ENCODE assay signal across 29 mouse cellular contexts in the genomic region with DNA sequence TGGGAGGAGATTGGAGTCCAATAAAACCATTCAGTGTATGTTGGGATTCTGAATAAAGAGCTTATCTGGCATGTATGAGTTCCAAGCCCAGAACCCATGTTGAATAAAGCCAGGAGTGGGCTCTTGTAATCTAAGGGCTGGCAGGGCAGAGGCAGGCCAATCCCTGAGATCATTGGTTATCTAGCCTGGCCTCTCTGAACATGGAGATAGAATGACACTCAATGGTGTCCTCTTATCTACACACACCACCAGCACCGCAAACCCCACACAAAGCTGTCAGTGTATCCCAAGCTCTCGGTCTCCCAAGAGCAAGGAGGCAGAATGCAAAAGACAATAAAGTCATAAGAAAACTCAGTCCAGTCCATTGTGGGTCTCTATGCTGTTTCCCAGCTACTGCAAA.
DNase-seq lines count a peak whose midpoint lies in the region; ATAC-seq and TF ChIP-seq lines count a peak whose summit lies in the region.
"Had no signal": no experiment of that assay in that cellular context is flagged by ENCODE, and none has a peak within 500 bp of the region (broad histone marks: within the 10 kb centered on the region; RNA-seq: fewer than 3 reads in every experiment).

No protein-coding gene starts in this region.

- no peaks in the 10 kb centered on the region for H3K27me3 ChIP-seq in limb, embryonic 11.5 days (ENCODE audit: control insufficient read depth, insufficient read depth, low read length)
- no peaks in the 10 kb centered on the region; the same call in 1 of the 2 replicates for H3K27me3 ChIP-seq in limb, embryonic 10.5 days (ENCODE audit: low read depth, poor library complexity, severe bottlenecking)
- H3K27me3 ChIP-seq in liver, embryonic 11.5 days (replicated peaks; ENCODE audit: control insufficient read depth, insufficient read depth, low read length) = no peaks in the 10 kb centered on the region
- no peaks in the 10 kb centered on the region for H3K27me3 ChIP-seq in liver, embryonic 16.5 days (ENCODE audit: control insufficient read depth, insufficient read depth, low read depth, low read length)
- H3K27me3 ChIP-seq in stomach, postnatal 0 days (ENCODE audit: control insufficient read depth, insufficient read depth, low read length) = no peaks in the 10 kb centered on the region
- H3K27me3 ChIP-seq: embryonic facial prominence, embryonic 13.5 days; forebrain, embryonic 15.5 days; heart, embryonic 12.5 days; limb, embryonic 13.5 days; midbrain, embryonic 13.5 days; neural tube, embryonic 13.5 days had no signal

- H3K9me3 ChIP-seq in limb, embryonic 11.5 days (ENCODE audit: control insufficient read depth, low read length) = no peaks in the 10 kb centered on the region
- H3K9me3 ChIP-seq in limb, embryonic 10.5 days (replicated peaks) = no peaks in the 10 kb centered on the region
- no peaks in the 10 kb centered on the region for H3K9me3 ChIP-seq in liver, embryonic 11.5 days (ENCODE audit: control insufficient read depth, low read length)
- no peaks in the 10 kb centered on the region for H3K9me3 ChIP-seq in liver, embryonic 16.5 days (replicated peaks; ENCODE audit: control insufficient read depth, low read length)
- no peaks in the 10 kb centered on the region for H3K9me3 ChIP-seq in stomach, postnatal 0 days (ENCODE audit: control insufficient read depth, low read length)
- H3K9me3 ChIP-seq: embryonic facial prominence, embryonic 13.5 days; forebrain, embryonic 10.5 days; forebrain, embryonic 15.5 days; G1E; heart, embryonic 12.5 days; hindbrain, embryonic 10.5 days; limb, embryonic 13.5 days; midbrain, embryonic 13.5 days; neural tube, embryonic 13.5 days had no signal

- no peak for TF ChIP-seq CTCF in stomach, postnatal 0 days (IDR thresholded peaks at IDR 0.05; ENCODE audit: low read depth)

- no peak overlapping the region for H3K27ac ChIP-seq in limb, embryonic 11.5 days (replicated peaks; ENCODE audit: low read depth, low read length)
- H3K27ac ChIP-seq in limb, embryonic 10.5 days = no peak overlapping the region
- H3K27ac ChIP-seq in liver, embryonic 11.5 days (ENCODE audit: low read depth, low read length) = no peak overlapping the region
- H3K27ac ChIP-seq in liver, embryonic 16.5 days (ENCODE audit: low read length) = no peak overlapping the region
- H3K27ac ChIP-seq in stomach, postnatal 0 days (replicated peaks) = no peak overlapping the region
- H3K27ac ChIP-seq: embryonic facial prominence, embryonic 13.5 days; forebrain, embryonic 10.5 days; forebrain, embryonic 15.5 days; hindbrain, embryonic 10.5 days; kidney, postnatal 0 days; limb, embryonic 13.5 days; midbrain, embryonic 13.5 days; neural tube, embryonic 13.5 days had no signal

- DNase-seq in limb, embryonic 11.5 days (ENCODE audit: low spot score) = peak; percentile 14
- no peak for DNase-seq in limb, embryonic 10.5 days (ENCODE audit: low spot score)
- no peak for DNase-seq in liver, embryonic 11.5 days (ENCODE audit: low spot score)
- peak; percentile 5 for DNase-seq in stomach, postnatal 0 days (ENCODE audit: low spot score)
- no peak for DNase-seq in lung, postnatal 36 days
- no peak for DNase-seq in cerebellum, adult 9-10 months
- DNase-seq in heart, postnatal 36 days = no peak
- DNase-seq: adrenal gland, postnatal 25 days; cerebellum, adult 9-11 months; gastrocnemius, postnatal 25 days; heart, adult 18-20 months; kidney, adult 8-10 months; kidney, postnatal 4 days; layer of hippocampus, postnatal 36 days; lung, adult 2 months; lung, postnatal 10 days; thymus, adult 18-20 months had no signal

- no peak overlapping the region for H3K9ac ChIP-seq in limb, embryonic 11.5 days (ENCODE audit: low read length)
- H3K9ac ChIP-seq in liver, embryonic 11.5 days (ENCODE audit: low read depth, low read length) = no peak overlapping the region
- H3K9ac ChIP-seq in liver, embryonic 16.5 days (ENCODE audit: low read depth, low read length) = no peak overlapping the region
- H3K9ac ChIP-seq in stomach, postnatal 0 days (ENCODE audit: low read length) = no peak overlapping the region
- H3K9ac ChIP-seq: embryonic facial prominence, embryonic 13.5 days; forebrain, embryonic 15.5 days; heart, embryonic 12.5 days; limb, embryonic 13.5 days; midbrain, embryonic 13.5 days; neural tube, embryonic 13.5 days had no signal

- no peak for ATAC-seq in limb, embryonic 11.5 days (ENCODE audit: insufficient number of reproducible peaks, low FRiP score, low TSS enrichment, low read depth)
- ATAC-seq in liver, embryonic 11.5 days (replicated peaks; ENCODE audit: low FRiP score) = peak; percentile 99
- ATAC-seq in liver, embryonic 16.5 days (ENCODE audit: low read depth) = peak; percentile 98
- no peak for ATAC-seq in stomach, postnatal 0 days (ENCODE audit: low FRiP score, low TSS enrichment)
- ATAC-seq: forebrain, embryonic 15.5 days; hindbrain, embryonic 16.5 days; midbrain, embryonic 13.5 days had no signal

- H3K4me1 ChIP-seq in limb, embryonic 11.5 days (ENCODE audit: control insufficient read depth, insufficient read depth, low read length) = no peaks in the 10 kb centered on the region
- no peaks in the 10 kb centered on the region for H3K4me1 ChIP-seq in limb, embryonic 10.5 days
- H3K4me1 ChIP-seq in liver, embryonic 11.5 days (replicated peaks; ENCODE audit: control insufficient read depth, insufficient read depth, low read length) = peaks cover 5% of the 10 kb centered on the region
- peaks cover 6% of the 10 kb centered on the region; the same call in 1 of the 2 replicates for H3K4me1 ChIP-seq in liver, embryonic 16.5 days (ENCODE audit: control insufficient read depth, low read depth, low read length)
- no peaks in the 10 kb centered on the region for H3K4me1 ChIP-seq in stomach, postnatal 0 days (replicated peaks; ENCODE audit: control insufficient read depth, insufficient read depth)
- H3K4me1 ChIP-seq: embryonic facial prominence, embryonic 13.5 days; forebrain, embryonic 10.5 days; forebrain, embryonic 15.5 days; heart, embryonic 12.5 days; hindbrain, embryonic 10.5 days; limb, embryonic 13.5 days; midbrain, embryonic 13.5 days; neural tube, embryonic 13.5 days had no signal

- WGBS in limb, embryonic 11.5 days = 86% methylated on average over 2 of the region's 2 CpGs
- 90% methylated on average over 2 of the region's 2 CpGs for WGBS in limb, embryonic 10.5 days
- 41% methylated on average over 2 of the region's 2 CpGs for WGBS in liver, embryonic 11.5 days
- WGBS in liver, embryonic 16.5 days (ENCODE audit: insufficient replicate concordance) = 20% methylated on average over 2 of the region's 2 CpGs
- 90% methylated on average over 2 of the region's 2 CpGs for WGBS in stomach, postnatal 0 days

- no peak for TF ChIP-seq EP300 in stomach, postnatal 0 days (optimal IDR thresholded peaks at IDR 0.05)

- no peak overlapping the region for H3K4me2 ChIP-seq in limb, embryonic 11.5 days (ENCODE audit: low read depth, severe bottlenecking)
- no peak overlapping the region for H3K4me2 ChIP-seq in liver, embryonic 11.5 days
- H3K4me2 ChIP-seq in liver, embryonic 16.5 days (ENCODE audit: low read depth, low read length) = no peak overlapping the region
- no peak overlapping the region for H3K4me2 ChIP-seq in stomach, postnatal 0 days (replicated peaks; ENCODE audit: low read depth)
- H3K4me2 ChIP-seq: embryonic facial prominence, embryonic 13.5 days; forebrain, embryonic 15.5 days; heart, embryonic 12.5 days; limb, embryonic 13.5 days; midbrain, embryonic 13.5 days; neural tube, embryonic 13.5 days had no signal

- H3K36me3 ChIP-seq in limb, embryonic 11.5 days (ENCODE audit: control insufficient read depth, insufficient read depth, low read length) = no peaks in the 10 kb centered on the region
- H3K36me3 ChIP-seq in limb, embryonic 10.5 days = no peaks in the 10 kb centered on the region
- no peaks in the 10 kb centered on the region for H3K36me3 ChIP-seq in liver, embryonic 11.5 days (ENCODE audit: control insufficient read depth, insufficient read depth, low read length)
- no peaks in the 10 kb centered on the region for H3K36me3 ChIP-seq in liver, embryonic 16.5 days (ENCODE audit: control insufficient read depth, insufficient read depth)
- no peaks in the 10 kb centered on the region for H3K36me3 ChIP-seq in stomach, postnatal 0 days (ENCODE audit: control insufficient read depth, insufficient read depth, low read length)
- H3K36me3 ChIP-seq: embryonic facial prominence, embryonic 13.5 days; forebrain, embryonic 10.5 days; forebrain, embryonic 15.5 days; G1E; heart, embryonic 12.5 days; hindbrain, embryonic 10.5 days; limb, embryonic 13.5 days; midbrain, embryonic 13.5 days; neural tube, embryonic 13.5 days had no signal

- intact Hi-C loops in heart, postnatal 36 days (cut with DNase I) = no loop called here

- H3K4me3 ChIP-seq in limb, embryonic 11.5 days (ENCODE audit: low read depth, low read length) = no peak overlapping the region
- no peak overlapping the region for H3K4me3 ChIP-seq in limb, embryonic 10.5 days
- no peak overlapping the region for H3K4me3 ChIP-seq in liver, embryonic 11.5 days (ENCODE audit: low read depth, low read length)
- H3K4me3 ChIP-seq in liver, embryonic 16.5 days (ENCODE audit: low read depth, low read length) = no peak overlapping the region
- no peak overlapping the region for H3K4me3 ChIP-seq in stomach, postnatal 0 days (ENCODE audit: low read depth, low read length)
- H3K4me3 ChIP-seq: embryonic facial prominence, embryonic 13.5 days; forebrain, embryonic 10.5 days; forebrain, embryonic 15.5 days; heart, embryonic 12.5 days; hindbrain, embryonic 10.5 days; limb, embryonic 13.5 days; midbrain, embryonic 13.5 days; neural tube, embryonic 13.5 days had no signal

Comparison
In these comparisons a context has a peak if more than half of its experiments do, and no peak if none do; other contexts are left out.
1. DNase-seq: peak in limb, embryonic 11.5 days (single experiment) and stomach, postnatal 0 days (single experiment); none in limb, embryonic 10.5 days (single experiment), liver, embryonic 11.5 days (single experiment), lung, postnatal 36 days (single experiment), cerebellum, adult 9-10 months (single experiment) and heart, postnatal 36 days (0 of 2).
2. ATAC-seq: peak in liver, embryonic 11.5 days (single experiment) and liver, embryonic 16.5 days (single experiment); none in limb, embryonic 11.5 days (single experiment) and stomach, postnatal 0 days (single experiment).